Mouse (Mus musculus): Measurements from ENCODE around the gene Gm14147.
"Not testable (repeated sequence)": the region's sequence is repeated elsewhere in the genome, so short reads cannot be mapped to it uniquely, and the experiment has no call there.

Gm14147 gene

DNA sequence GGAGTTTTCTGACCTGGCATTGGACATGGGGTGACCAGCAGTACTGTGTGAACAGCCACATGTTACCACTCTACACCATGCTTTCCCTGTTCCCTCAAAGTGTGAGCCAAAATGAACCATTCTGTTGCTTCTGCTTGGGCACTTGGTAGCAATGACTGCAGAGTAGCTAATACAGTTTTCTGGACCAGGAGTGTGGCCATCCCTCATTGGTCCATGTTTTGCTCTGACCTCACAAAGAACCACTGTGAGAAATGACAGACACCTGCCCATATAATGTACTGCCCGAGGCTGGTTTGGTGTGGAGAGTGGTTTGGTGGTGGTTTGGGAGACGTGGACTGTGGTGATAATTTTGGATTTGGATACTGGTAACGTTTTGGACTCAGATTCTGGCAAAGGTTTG, at the start of gene Gm14147:
Gene Gm14147 (plus strand): TSS at position 301 of the 400 bp plus-strand sequence.
- DNase-seq, result not testable (repeated sequence)

DNA sequence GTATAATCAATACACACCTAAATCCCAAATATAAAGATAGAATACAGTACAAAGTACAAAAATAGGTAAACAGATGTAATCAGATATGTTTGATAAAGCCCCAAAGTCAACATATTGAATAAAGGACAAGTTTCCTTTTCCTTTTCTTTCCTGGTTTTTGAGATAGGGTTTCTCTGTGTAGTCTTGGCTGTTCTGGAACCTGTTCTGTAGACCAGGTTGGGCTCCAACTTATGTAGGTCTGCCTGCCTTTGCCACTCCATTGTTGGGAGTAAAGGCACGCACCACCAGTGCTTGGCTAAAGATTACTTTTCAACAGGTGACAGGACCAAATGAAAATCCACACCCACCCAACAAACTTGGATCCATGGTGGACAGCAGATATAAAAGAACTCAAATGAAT, 41.4 kb upstream of the Gm14147 start:
- no peak for DNase-seq

- not testable (repeated sequence) for DNase-seq
Observed at GRCm38 (mm10) chr2:151092250-151092649, 5.8 kb upstream of the Gm14147 start, which contains the start of gene Gm14151. Gm14151 (minus strand) TSS chr2:151092350.

Data from right cerebral cortex, postnatal 4 days (tissue).